In genomic region chr11:66122017-66122416, GRCm38 (mm10) we compare ENCODE assay signal across 8 mouse cellular contexts. TPM values are rescaled to one million over a fixed set of nuclear protein-coding genes. Genes with fewer than 3 reads are reported as not detected.
DNase-seq lines count a peak whose midpoint lies in the region; ATAC-seq lines count a peak whose summit lies in the region.

No protein-coding gene starts in this region.

- H3K36me3 ChIP-seq in neural tube, embryonic 15.5 days, result no peaks in the 10 kb centered on the region

- intact Hi-C loops in heart, postnatal 10 days (cut with DNase I), result loop anchor here (1.0 to 10.0 kb wide), 4 partner anchors 300 to 863 kb away; no protein-coding TSS in a partner anchor
- intact Hi-C loops in left cerebral cortex, postnatal 4 days (cut with DNase I), result loop anchor here (5.0 to 10.0 kb wide), 2 partner anchors 400 to 753 kb away; no protein-coding TSS in a partner anchor

- 0 out of 2 replicates have a peak, but pooled peaks cover 2% of the 10 kb centered on the region for H3K4me1 ChIP-seq in neural tube, embryonic 15.5 days

- DNase-seq in neural tube, embryonic 10.5 days (ENCODE audit: extremely low spot score, low spot score), result peak; percentile 61
- DNase-seq in adipocyte (ENCODE audit: low spot score), result peak; percentile 38
- peak; percentile 84 to 86 for DNase-seq in cerebellum, postnatal 14 days
- DNase-seq in heart, postnatal 10 days, result peak; percentile 33 to 73
- DNase-seq in left cerebral cortex, postnatal 4 days, result peak; percentile 68
- peak; percentile 30 for DNase-seq in retina, adult 2 months (ENCODE audit: low read depth, low spot score)
- no peak for DNase-seq in spleen, postnatal 4 days (ENCODE audit: low spot score in 2 of 2)

- no peaks in the 10 kb centered on the region for H3K9me3 ChIP-seq in neural tube, embryonic 15.5 days (replicated peaks)

- no peak overlapping the region for H3K27ac ChIP-seq in neural tube, embryonic 15.5 days (replicated peaks)

- H3K9ac ChIP-seq in neural tube, embryonic 15.5 days (replicated peaks), result no peak overlapping the region

- H3K27me3 ChIP-seq in neural tube, embryonic 15.5 days (replicated peaks), result no peaks in the 10 kb centered on the region

- 22% methylated on average over 3 of the region's 3 CpGs for WGBS in neural tube, embryonic 15.5 days

- no peak overlapping the region for H3K4me2 ChIP-seq in neural tube, embryonic 15.5 days

- ATAC-seq in neural tube, embryonic 15.5 days (ENCODE audit: low FRiP score), result no peak

- H3K4me3 ChIP-seq in neural tube, embryonic 15.5 days (replicated peaks), result no peak overlapping the region

RNA-seq across cellular contexts. Expression of gene Dnah9, which starts 46.3 kb away (rescaled TPM):
- polyA plus RNA-seq in neural tube, embryonic 15.5 days (2015; fragmentation: Nextera tagmentation; extraction: Ambion mirVana), result 2.3 and 2.5 TPM in 2 replicates
- under 1 TPM in 1 of 2 experiments, not detected in 1; 0.10 TPM for total RNA-seq in heart, postnatal 10 days (2021)
- total RNA-seq in left cerebral cortex, postnatal 4 days (2021), result 1 to 10 TPM; 4.1 to 5.0 TPM

Comparison
In these comparisons a context has a peak if more than half of its experiments do, and no peak if none do; other contexts are left out.
1. DNase-seq: peak in neural tube, embryonic 10.5 days (single experiment), adipocyte (single experiment), cerebellum, postnatal 14 days (2 of 2), heart, postnatal 10 days (2 of 2), left cerebral cortex, postnatal 4 days (single experiment) and retina, adult 2 months (single experiment); none in spleen, postnatal 4 days (0 of 2).
2. RNA of gene Dnah9, which starts 46.3 kb away (total RNA-seq): 4.1 to 5.0 TPM in left cerebral cortex, postnatal 4 days; 0.10 TPM in heart, postnatal 10 days; every median in the first group is over 4 times any median in the second.